ENCODE assay signal across 8 mouse cellular contexts in the genomic region with DNA sequence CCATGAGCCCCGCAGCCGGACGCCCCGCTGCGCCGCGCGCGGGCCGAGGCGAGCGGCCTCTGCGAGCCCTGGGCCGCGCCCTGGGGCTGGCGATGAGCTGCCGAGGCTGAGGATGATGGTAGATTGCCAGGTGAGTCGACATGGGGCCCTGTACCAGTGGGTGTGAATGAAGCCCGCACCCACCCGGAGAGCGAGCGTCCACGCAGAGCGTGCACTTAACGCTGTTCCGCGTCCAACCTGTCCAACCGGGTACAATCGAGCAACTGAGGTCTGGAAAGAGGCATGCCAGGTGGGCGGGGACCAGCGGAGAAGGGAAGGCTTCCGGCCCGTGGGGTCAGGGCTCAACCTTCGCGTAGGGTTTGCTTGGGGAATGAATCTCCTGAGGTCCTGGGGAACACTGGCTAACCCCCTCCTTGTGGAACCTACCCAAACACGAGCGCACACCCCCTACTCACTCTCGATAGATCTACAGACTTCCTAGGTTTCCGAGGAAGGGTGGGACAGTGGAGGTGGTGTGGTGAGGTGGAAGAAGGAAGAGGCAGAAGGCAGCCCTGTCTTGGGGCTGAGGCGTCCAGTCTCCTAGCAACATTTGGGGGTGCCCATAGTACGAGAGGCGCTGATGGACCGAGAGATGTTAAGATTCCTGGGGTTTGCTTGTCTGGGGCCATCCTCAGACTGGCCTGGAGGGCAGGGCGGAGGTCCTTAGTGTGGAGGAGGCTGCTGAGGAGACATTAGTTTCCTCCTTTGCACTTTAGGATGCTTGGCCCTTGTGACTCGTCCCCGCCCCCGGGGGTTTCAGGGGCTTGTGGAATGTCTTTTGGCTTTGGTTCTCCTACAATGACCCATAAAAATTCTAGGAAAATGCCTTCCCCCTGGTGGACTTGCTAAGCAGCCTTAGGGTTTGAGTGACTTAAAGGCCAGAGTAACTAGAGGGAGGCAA. TPM values are rescaled to one million over a fixed set of nuclear protein-coding genes. Genes with fewer than 3 reads are reported as not detected.
A peak's percentile ranks its signal among the peaks of the same experiment; 100 is the strongest.
DNase-seq lines count a peak whose midpoint lies in the region; ATAC-seq and TF ChIP-seq lines count a peak whose summit lies in the region.

No protein-coding gene starts in this region.

- peak; percentile 39 for ATAC-seq in hindbrain, embryonic 12.5 days (ENCODE audit: low FRiP score)
- peak; percentile 14; the same call in 1 of the 2 replicates for ATAC-seq in liver, embryonic 13.5 days (ENCODE audit: low read depth)
- peak; percentile 32 for ATAC-seq in neural tube, embryonic 11.5 days (ENCODE audit: insufficient read depth, low FRiP score, low TSS enrichment)

- no peak for TF ChIP-seq POLR2A in kidney, adult 2 months (IDR thresholded peaks at IDR 0.05; ENCODE audit: low read depth, low read length)

- H3K4me1 ChIP-seq in kidney, adult 2 months (ENCODE audit: control insufficient read depth, insufficient read depth, low read length): peaks cover 22% of the 10 kb centered on the region; the same call in 1 of the 2 replicates
- peaks cover 44% of the 10 kb centered on the region for H3K4me1 ChIP-seq in hindbrain, embryonic 12.5 days
- peaks cover 14% of the 10 kb centered on the region for H3K4me1 ChIP-seq in liver, embryonic 13.5 days (replicated peaks)
- H3K4me1 ChIP-seq in neural tube, embryonic 11.5 days (ENCODE audit: control insufficient read depth, insufficient read depth, low read length): peaks cover 12% of the 10 kb centered on the region

- H3K4me2 ChIP-seq in hindbrain, embryonic 12.5 days (replicated peaks): peak overlapping the region; percentile 79
- peak overlapping the region; percentile 75 for H3K4me2 ChIP-seq in liver, embryonic 13.5 days
- H3K4me2 ChIP-seq in neural tube, embryonic 11.5 days (ENCODE audit: low read depth): peak overlapping the region; percentile 94

- H3K36me3 ChIP-seq in kidney, adult 2 months (ENCODE audit: control insufficient read depth, insufficient read depth, low read length): no peaks in the 10 kb centered on the region
- peaks cover 5% of the 10 kb centered on the region for H3K36me3 ChIP-seq in hindbrain, embryonic 12.5 days
- no peaks in the 10 kb centered on the region for H3K36me3 ChIP-seq in liver, embryonic 13.5 days
- H3K36me3 ChIP-seq in neural tube, embryonic 11.5 days (ENCODE audit: control insufficient read depth, insufficient read depth, low read length): no peaks in the 10 kb centered on the region

- no peak for DNase-seq in kidney, adult 2 months
- DNase-seq in kidney, adult 9 months: no peak
- peak; percentile 49 for DNase-seq in Muller cell, postnatal 12 days (ENCODE audit: inconsistent ontology term)
- DNase-seq in embryo, embryonic 10.5 days (ENCODE audit: low spot score): peak; percentile 61
- no peak for DNase-seq in liver, embryonic 13.5 days
- DNase-seq in neural tube, embryonic 11.5 days (ENCODE audit: low spot score): peak; percentile 59
- no peak for DNase-seq in spleen, adult 12 weeks (ENCODE audit: low spot score)

- H3K9me3 ChIP-seq in hindbrain, embryonic 12.5 days (replicated peaks): no peaks in the 10 kb centered on the region
- H3K9me3 ChIP-seq in liver, embryonic 13.5 days (replicated peaks): no peaks in the 10 kb centered on the region
- no peaks in the 10 kb centered on the region for H3K9me3 ChIP-seq in neural tube, embryonic 11.5 days (ENCODE audit: control insufficient read depth, low read length)

- H3K4me3 ChIP-seq in kidney, adult 2 months (ENCODE audit: insufficient read depth, low read depth, low read length): peak overlapping the region; percentile 55
- peak overlapping the region; percentile 85 for H3K4me3 ChIP-seq in hindbrain, embryonic 12.5 days
- H3K4me3 ChIP-seq in liver, embryonic 13.5 days (replicated peaks): peak overlapping the region; percentile 58
- H3K4me3 ChIP-seq in neural tube, embryonic 11.5 days (ENCODE audit: low read depth, low read length): peak overlapping the region; percentile 82

- no peaks in the 10 kb centered on the region for H3K27me3 ChIP-seq in kidney, adult 2 months (replicated peaks; ENCODE audit: control insufficient read depth, insufficient read depth, low read length)
- H3K27me3 ChIP-seq in hindbrain, embryonic 12.5 days: no peaks in the 10 kb centered on the region
- peaks cover 40% of the 10 kb centered on the region for H3K27me3 ChIP-seq in liver, embryonic 13.5 days
- no peaks in the 10 kb centered on the region for H3K27me3 ChIP-seq in neural tube, embryonic 11.5 days (ENCODE audit: control insufficient read depth, insufficient read depth, low read length)

- no peak overlapping the region for H3K27ac ChIP-seq in kidney, adult 2 months (ENCODE audit: insufficient read depth, low read depth, low read length)
- H3K27ac ChIP-seq in hindbrain, embryonic 12.5 days: peak overlapping the region; percentile 93
- H3K27ac ChIP-seq in liver, embryonic 13.5 days: no peak overlapping the region
- peak overlapping the region; percentile 75 for H3K27ac ChIP-seq in neural tube, embryonic 11.5 days (ENCODE audit: low read depth, low read length)

- WGBS in kidney, adult 2 months: 6% methylated on average over 47 of the region's 47 CpGs
- 6% methylated on average over 47 of the region's 47 CpGs for WGBS in hindbrain, embryonic 12.5 days
- WGBS in liver, embryonic 13.5 days (ENCODE audit: insufficient replicate concordance): 6% methylated on average over 47 of the region's 47 CpGs
- WGBS in neural tube, embryonic 11.5 days: 5% methylated on average over 44 of the region's 47 CpGs

- no peak for TF ChIP-seq CTCF in kidney, adult 2 months (conservative IDR thresholded peaks at IDR 0.05; ENCODE audit: insufficient read depth, insufficient read length, low read depth, low read length)

- H3K9ac ChIP-seq in hindbrain, embryonic 12.5 days: peak overlapping the region; percentile 95
- peak overlapping the region; percentile 61 for H3K9ac ChIP-seq in liver, embryonic 13.5 days
- H3K9ac ChIP-seq in neural tube, embryonic 11.5 days (ENCODE audit: low read length): peak overlapping the region; percentile 95

RNA-seq across cellular contexts. Expression of a gene that starts 0.8 kb away (rescaled TPM):
- 24.6 and 32.3 TPM in 2 replicates for polyA plus RNA-seq in kidney, adult 2 months (2012; rRNA removed)
- 96.7 and 108 TPM in 2 replicates for polyA plus RNA-seq in hindbrain, embryonic 12.5 days (2016; fragmentation: Nextera tagmentation; extraction: Ambion mirVana)
- polyA plus RNA-seq in liver, embryonic 13.5 days (2015; fragmentation: Nextera tagmentation; extraction: Ambion mirVana): 1.7 and 2.5 TPM in 2 replicates
- 62.8 and 86.7 TPM in 2 replicates for polyA plus RNA-seq in neural tube, embryonic 11.5 days (2014; fragmentation: Nextera tagmentation; extraction: Ambion mirVana)

RNA-seq across cellular contexts. Expression of a gene that starts 7.8 kb away (rescaled TPM):
- polyA plus RNA-seq in kidney, adult 2 months (2012; rRNA removed): 0.33 TPM in 1 of 2 replicates, not detected in the other
- 1.8 and 2.8 TPM in 2 replicates for polyA plus RNA-seq in hindbrain, embryonic 12.5 days (2016; fragmentation: Nextera tagmentation; extraction: Ambion mirVana)
- 0.52 and 1.1 TPM in 2 replicates for polyA plus RNA-seq in liver, embryonic 13.5 days (2015; fragmentation: Nextera tagmentation; extraction: Ambion mirVana)
- polyA plus RNA-seq in neural tube, embryonic 11.5 days (2014; fragmentation: Nextera tagmentation; extraction: Ambion mirVana): 1.0 TPM in 1 of 2 replicates, not detected in the other

RNA-seq across cellular contexts. Expression of a gene that starts 17.0 kb away (rescaled TPM):
- 1.2 and 1.3 TPM in 2 replicates for polyA plus RNA-seq in kidney, adult 2 months (2012; rRNA removed)
- 0.67 and 0.72 TPM in 2 replicates for polyA plus RNA-seq in hindbrain, embryonic 12.5 days (2016; fragmentation: Nextera tagmentation; extraction: Ambion mirVana)
- 0.36 and 0.44 TPM in 2 replicates for polyA plus RNA-seq in liver, embryonic 13.5 days (2015; fragmentation: Nextera tagmentation; extraction: Ambion mirVana)
- 0.82 TPM in 1 of 2 replicates, not detected in the other for polyA plus RNA-seq in neural tube, embryonic 11.5 days (2014; fragmentation: Nextera tagmentation; extraction: Ambion mirVana)

RNA-seq across cellular contexts. Expression of a gene that starts 45.8 kb away (rescaled TPM):
- 65.7 and 72.7 TPM in 2 replicates for polyA plus RNA-seq in kidney, adult 2 months (2012; rRNA removed)
- polyA plus RNA-seq in hindbrain, embryonic 12.5 days (2016; fragmentation: Nextera tagmentation; extraction: Ambion mirVana): 52.5 and 54.3 TPM in 2 replicates
- polyA plus RNA-seq in liver, embryonic 13.5 days (2015; fragmentation: Nextera tagmentation; extraction: Ambion mirVana): 31.0 and 36.2 TPM in 2 replicates
- polyA plus RNA-seq in neural tube, embryonic 11.5 days (2014; fragmentation: Nextera tagmentation; extraction: Ambion mirVana): 66.7 and 66.9 TPM in 2 replicates

RNA-seq across cellular contexts. Expression of a gene that starts 47.6 kb away (rescaled TPM):
- 0.86 and 1.3 TPM in 2 replicates for polyA plus RNA-seq in kidney, adult 2 months (2012; rRNA removed)
- 3.7 and 4.0 TPM in 2 replicates for polyA plus RNA-seq in hindbrain, embryonic 12.5 days (2016; fragmentation: Nextera tagmentation; extraction: Ambion mirVana)
- polyA plus RNA-seq in liver, embryonic 13.5 days (2015; fragmentation: Nextera tagmentation; extraction: Ambion mirVana): 0.14 TPM in 1 of 2 replicates, not detected in the other
- 0.42 and 0.99 TPM in 2 replicates for polyA plus RNA-seq in neural tube, embryonic 11.5 days (2014; fragmentation: Nextera tagmentation; extraction: Ambion mirVana)

Comparison
In these comparisons a context has a peak if more than half of its experiments do, and no peak if none do; other contexts are left out.
1. DNase-seq: peak in Muller cell, postnatal 12 days (single experiment), embryo, embryonic 10.5 days (single experiment) and neural tube, embryonic 11.5 days (single experiment); none in kidney, adult 2 months (single experiment), kidney, adult 9 months (single experiment), liver, embryonic 13.5 days (single experiment) and spleen, adult 12 weeks (single experiment).
2. H3K27ac ChIP-seq: peak in hindbrain, embryonic 12.5 days (single experiment) and neural tube, embryonic 11.5 days (single experiment); none in kidney, adult 2 months (single experiment) and liver, embryonic 13.5 days (single experiment).
3. Peak in every context shown above with its lines, with median percentiles within 50 percentile points of each other: H3K4me3 ChIP-seq, ATAC-seq, H3K4me2 ChIP-seq and H3K9ac ChIP-seq.